Mouse (Mus musculus): ENCODE measurements around the gene Esrrg.
A peak's percentile ranks its signal among the peaks of the same experiment; 100 is the strongest.

The Esrrg gene

GRCm38 (mm10) chr1:188164251-188164650 lies 555.7 kb downstream of the Esrrg start:
- DNase-seq = no peak

GRCm38 (mm10) chr1:188173859-188174258 lies 565.3 kb downstream of the Esrrg start:
- no peak for DNase-seq

DNA sequence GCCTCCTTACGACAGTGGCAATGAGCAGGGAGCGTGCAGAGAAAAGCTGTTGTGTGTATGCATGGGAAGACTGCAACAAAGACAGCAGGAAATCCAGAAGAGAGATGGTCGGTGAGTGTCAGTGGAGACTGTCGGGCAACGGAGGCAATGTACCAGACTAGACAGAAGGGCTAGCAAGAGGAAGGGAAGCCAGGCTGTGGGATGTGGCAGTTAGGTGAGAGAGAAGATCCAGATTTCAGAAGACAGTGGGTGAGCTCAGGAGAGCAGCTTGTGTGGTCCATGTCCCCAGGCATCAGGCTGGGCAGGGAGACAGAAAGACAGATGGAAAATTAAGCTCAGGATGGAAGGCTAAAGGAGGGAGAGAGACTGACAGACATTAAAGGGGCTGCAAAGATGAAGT lies 574.4 kb downstream of the Esrrg start:
- DNase-seq = no peak

DNA sequence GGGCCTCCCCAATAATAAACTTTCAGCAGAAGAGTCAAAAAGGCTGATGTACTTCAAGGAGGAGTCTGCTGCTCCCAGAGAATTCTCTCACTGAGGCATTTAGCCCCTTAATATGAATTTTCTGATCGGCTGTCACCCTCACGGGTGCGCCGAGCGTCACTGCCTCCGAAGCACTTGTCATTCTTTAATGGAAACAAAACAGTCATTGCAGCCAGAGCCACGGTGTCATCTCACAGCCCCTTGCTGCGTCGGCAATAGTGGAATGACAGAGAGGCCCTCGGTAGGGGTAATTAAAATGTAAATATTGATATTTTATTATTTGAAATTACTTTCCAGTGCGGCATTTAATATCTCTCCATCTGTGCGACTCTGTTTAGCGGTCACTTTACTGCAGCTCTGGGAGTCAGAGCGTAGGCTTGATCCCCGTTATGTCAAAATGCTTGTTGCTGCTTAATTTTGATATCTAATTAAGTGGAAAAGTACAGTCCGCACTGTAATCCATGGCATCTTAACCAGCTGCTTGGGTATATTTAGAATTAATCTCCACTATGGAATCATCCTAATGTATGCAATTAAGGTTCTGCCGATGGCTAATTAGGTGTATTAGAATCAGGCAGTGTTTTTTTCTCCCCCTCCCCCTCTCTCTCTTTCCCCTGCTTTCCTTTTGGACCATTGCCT lies 578.0 kb downstream of the Esrrg start:
- no peak for DNase-seq

- no peak for DNase-seq
These were observed 584.4 kb downstream of the Esrrg start for GRCm38 (mm10) chr1:188192971-188193370.

DNA sequence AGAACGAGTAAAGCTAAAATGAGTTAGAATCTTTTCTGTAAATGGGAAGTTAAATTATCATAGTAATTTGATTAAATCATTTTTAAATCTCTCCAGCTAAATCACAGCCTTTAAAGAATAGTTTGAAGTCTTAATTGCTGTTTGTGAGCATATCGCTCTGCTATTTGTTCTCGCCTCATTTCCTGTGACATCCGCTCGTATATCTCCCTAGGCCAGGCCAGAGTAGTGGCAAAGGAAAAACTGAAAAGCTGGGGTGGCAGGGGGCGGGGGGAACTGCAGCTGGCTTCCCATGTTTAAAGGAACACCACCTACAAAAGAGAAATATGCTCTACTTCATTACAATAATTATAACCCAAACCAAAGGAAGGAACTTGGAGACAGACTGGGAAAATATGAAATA lies 598.8 kb downstream of the Esrrg start:
- peak; percentile 27 for DNase-seq

GRCm38 (mm10) chr1:188209025-188209424 lies 600.4 kb downstream of the Esrrg start:
- DNase-seq = no peak

GRCm38 (mm10) chr1:188214885-188215611 lies 606.5 kb downstream of the Esrrg start:
- no peak for DNase-seq

- no peak for DNase-seq
These were observed 612.7 kb downstream of the Esrrg start for GRCm38 (mm10) chr1:188221226-188221792.

GRCm38 (mm10) chr1:188233036-188233724 lies 624.6 kb downstream of the Esrrg start:
- DNase-seq = no peak

DNA sequence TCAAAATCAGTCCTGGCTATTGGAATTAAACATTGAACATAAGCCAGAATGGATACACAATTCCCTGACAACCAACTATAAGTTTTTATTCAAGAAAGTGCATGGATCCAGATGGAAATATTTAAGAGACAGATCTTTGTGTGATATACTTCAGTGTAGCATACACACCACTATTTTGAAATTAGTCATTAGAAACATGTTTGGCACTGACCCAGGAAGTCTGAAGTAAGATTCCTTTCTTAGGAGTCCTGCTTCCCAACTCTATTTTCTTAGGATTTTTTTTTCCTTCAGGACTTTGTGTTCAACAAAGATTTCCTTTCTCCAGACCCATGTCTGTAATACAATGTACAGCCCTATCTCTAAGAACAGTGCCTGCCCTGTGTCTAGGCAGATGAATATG lies 630.0 kb downstream of the Esrrg start:
- peak; percentile 2 for DNase-seq

GRCm38 (mm10) chr1:188241766-188242165 lies 633.2 kb downstream of the Esrrg start:
- DNase-seq = no peak

DNA sequence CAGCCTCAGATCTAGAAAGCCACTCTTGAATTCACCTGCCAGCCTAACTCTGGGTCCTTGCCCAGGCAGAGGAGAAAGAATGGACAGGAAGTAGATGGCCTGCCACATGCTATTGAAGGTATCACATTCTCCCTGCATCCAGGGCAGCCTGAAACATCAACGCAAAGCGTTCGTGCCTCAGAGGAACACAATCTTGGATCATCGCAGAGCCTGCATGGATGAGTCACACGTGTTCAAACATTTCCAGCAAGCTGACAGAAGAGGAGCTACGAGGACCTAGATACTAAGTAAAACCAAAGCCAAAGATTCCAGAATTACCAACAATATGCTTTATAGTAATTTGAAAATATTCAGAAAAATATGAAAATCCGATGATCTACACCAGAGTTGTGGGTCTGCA lies 648.9 kb downstream of the Esrrg start:
- DNase-seq = no peak

DNA sequence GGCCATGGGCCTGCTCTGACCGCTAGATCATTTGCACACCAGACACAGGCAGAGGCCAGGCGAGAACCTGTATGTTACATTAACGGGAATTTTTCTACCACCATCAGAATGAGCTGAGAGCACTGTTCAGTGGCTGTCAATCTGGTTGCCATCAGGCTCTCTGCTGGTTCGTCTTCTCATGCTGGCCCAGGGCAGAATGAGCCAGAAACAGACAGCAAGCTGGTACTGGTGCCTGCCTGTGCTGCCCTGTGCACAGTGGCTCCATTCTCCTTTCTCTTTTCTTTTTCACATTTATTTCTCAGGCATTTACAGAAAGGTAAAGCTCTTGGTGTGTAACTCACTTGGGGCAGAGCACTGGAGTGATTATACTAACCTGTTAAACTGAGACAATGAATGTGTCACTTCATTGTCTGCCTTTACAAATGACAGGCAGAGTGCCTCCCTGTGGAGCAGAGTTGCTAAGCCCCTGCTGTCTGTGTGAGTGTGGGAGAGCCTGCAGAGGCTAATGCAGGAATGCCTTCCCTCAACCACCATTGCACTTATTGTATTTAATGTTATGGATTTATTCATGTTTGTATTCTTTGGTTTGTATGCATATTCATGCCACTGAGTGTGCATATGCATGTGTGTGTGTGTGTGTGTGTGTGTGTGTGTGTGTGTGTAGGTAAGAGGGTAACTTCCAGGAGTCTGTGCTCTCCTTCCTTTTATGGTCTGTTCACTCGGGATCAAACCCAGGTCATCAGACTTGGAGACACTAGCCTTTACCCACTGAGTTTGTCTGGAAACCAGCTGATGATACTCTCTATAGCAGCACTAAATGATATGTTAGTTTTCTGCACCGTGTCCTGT lies 651.9 kb downstream of the Esrrg start:
- no peak for DNase-seq

- no peak for DNase-seq
These were observed 653.5 kb downstream of the Esrrg start, which contains the start of gene Ush2a for GRCm38 (mm10) chr1:188261903-188262682. Gene Ush2a, plus strand, starts transcription at chr1:188262023.

Data from lung, postnatal 10 days (tissue).